Mouse (Mus musculus) kidney, adult 2 months (tissue): Measurements from ENCODE around the gene St6gal1. TPM values are rescaled to one million over a fixed set of nuclear protein-coding genes. Genes with fewer than 3 reads are reported as not detected.

Source experiments
- DNase-seq: peaks from one replicate; pipeline ENCODE4 v3.0.0; 2021
- H3K27ac ChIP-seq: fragments of 200-500 bp; 2 replicates; pipeline ENCODE4 v1.5.1; 2012; ENCODE audit warnings: low read depth, low read length, control low read depth, inconsistent platforms; ENCODE audit not compliant: insufficient read depth
- H3K27me3 ChIP-seq: fragments of 200-500 bp; replicated peaks from 2 replicates; pipeline ENCODE4 v1.6.1; 2012; ENCODE audit warnings: mild to moderate bottlenecking, moderate library complexity, low read length, inconsistent platforms; ENCODE audit not compliant: control insufficient read depth, insufficient read depth
- H3K36me3 ChIP-seq: fragments of 200-500 bp; 2 replicates; pipeline ENCODE4 v1.6.1; 2012; ENCODE audit warnings: mild to moderate bottlenecking, moderate library complexity, low read length, inconsistent platforms; ENCODE audit not compliant: control insufficient read depth, insufficient read depth
- H3K4me1 ChIP-seq: fragments of 200-500 bp; 2 replicates; pipeline ENCODE4 v1.6.1; 2011; ENCODE audit warnings: low read length; ENCODE audit not compliant: control insufficient read depth, insufficient read depth
- H3K4me3 ChIP-seq: fragments of 200-500 bp; 2 replicates; pipeline ENCODE4 v1.5.1; 2011; ENCODE audit warnings: mild to moderate bottlenecking, low read depth, low read length, control low read depth; ENCODE audit not compliant: insufficient read depth
- CTCF ChIP-seq: fragments of 200-500 bp; conservative IDR thresholded peaks from 2 replicates; pipeline ENCODE4 v1.5.1; 2011; ENCODE audit warnings: low read depth, mild to moderate bottlenecking, control low read depth, low read length, moderate library complexity, mixed read lengths; ENCODE audit not compliant: insufficient read depth, insufficient read length
- POLR2A ChIP-seq: fragments of 200-500 bp; IDR thresholded peaks from one replicate; pipeline ENCODE4 v1.6.1; 2011; ENCODE audit warnings: low read depth, low read length, control low read depth
- WGBS: fragments of 180-500 bp; shearing (Covaris S2); methylation state at CpG from one replicate; pipeline ENCODE4 v1.1.7; 2018; 5-methylcytosine and 5-hydroxymethylcytosine counted together
- polyA plus RNA-seq: library from polyadenylated mRNA; depleted of rRNA; stranded (reverse); fragments of >200 nt; gene quantifications from 2 replicates; pipeline ENCODE4 v1.2.3, GENCODE M21; 2012

St6gal1 gene
- polyA plus RNA-seq, 1 experiment: 10.1 TPM

DNA sequence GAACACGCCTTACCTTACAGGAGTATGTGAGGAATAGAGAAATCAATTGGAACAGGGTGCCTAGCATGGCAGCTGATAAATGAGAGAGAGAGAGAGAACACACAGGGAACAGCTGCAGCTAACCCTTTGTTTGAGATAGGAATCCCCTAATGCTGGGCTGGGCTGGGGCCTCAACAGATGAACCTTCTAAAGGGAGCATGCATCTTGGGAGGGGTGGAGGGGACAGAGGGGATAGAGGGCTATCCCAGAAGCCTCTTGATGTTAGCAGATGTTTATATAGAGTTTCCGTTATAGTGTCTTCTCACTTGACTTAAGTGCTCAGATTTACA is 26.9 kb downstream of the St6gal1 start:
- H3K27me3 ChIP-seq: no peaks in the 10 kb centered on the region
- H3K4me3 ChIP-seq: no peak overlapping the region
- no peaks in the 10 kb centered on the region for H3K4me1 ChIP-seq
- TF ChIP-seq POLR2A (no peak), CTCF (no peak)
- 93% methylated on average over 2 of the region's 2 CpGs for WGBS
- no peaks in the 10 kb centered on the region for H3K36me3 ChIP-seq
- H3K27ac ChIP-seq: no peak overlapping the region
- no peak for DNase-seq

DNA sequence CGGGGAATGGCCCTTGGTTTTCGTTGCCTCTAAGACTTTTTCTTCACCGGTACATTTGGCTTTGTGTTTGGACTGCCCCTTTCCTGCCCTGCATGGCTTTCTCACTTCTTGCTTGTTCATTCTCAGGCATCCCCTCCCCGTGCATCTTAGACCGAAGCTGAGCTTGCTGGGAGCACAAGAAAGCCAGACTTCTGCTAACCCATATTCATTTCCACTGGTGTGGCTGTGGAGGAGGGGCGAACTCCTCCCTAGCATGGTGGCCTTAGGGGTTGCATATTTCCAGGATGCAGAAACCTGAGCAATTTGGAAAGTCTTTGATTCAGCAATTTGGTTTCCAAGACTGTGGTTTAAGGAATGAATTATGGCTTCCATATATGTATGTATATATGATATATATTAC is 29.1 kb downstream of the St6gal1 start:
- Histone ChIP-seq H3K36me3 (no peaks in the 10 kb centered on the region), H3K4me3 (no peak overlapping the region), H3K27me3 (no peaks in the 10 kb centered on the region), H3K27ac (no peak overlapping the region), H3K4me1 (no peaks in the 10 kb centered on the region)
- WGBS: 56% methylated on average over 6 of the region's 6 CpGs
- TF ChIP-seq CTCF: no peak
- TF ChIP-seq POLR2A: no peak
- no peak for DNase-seq

DNA sequence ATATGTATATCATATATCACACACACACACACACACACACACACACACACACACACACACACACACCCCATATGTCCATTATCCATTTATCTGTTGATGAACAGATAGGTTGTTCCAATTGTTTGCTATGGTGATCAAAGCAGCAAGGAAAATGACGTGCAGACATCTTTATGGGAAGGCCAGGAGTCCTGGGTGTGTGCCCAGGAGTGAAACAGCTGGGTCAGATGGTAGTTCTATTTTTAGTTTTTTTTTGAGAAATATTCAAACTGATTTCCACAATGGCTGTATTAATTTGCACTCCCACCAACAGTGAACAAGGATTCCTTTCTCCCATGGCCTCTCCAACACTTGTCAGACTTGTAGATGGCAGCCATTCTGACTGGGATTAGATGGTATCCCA is 29.5 kb downstream of the St6gal1 start:
- Histone ChIP-seq H3K27ac (no peak overlapping the region), H3K36me3 (no peaks in the 10 kb centered on the region), H3K4me3 (no peak overlapping the region), H3K27me3 (no peaks in the 10 kb centered on the region), H3K4me1 (no peaks in the 10 kb centered on the region)
- TF ChIP-seq POLR2A: no peak
- TF ChIP-seq CTCF: no peak
- DNase-seq: no peak
- WGBS: 60% methylated on average over 1 of the region's 1 CpGs

DNA sequence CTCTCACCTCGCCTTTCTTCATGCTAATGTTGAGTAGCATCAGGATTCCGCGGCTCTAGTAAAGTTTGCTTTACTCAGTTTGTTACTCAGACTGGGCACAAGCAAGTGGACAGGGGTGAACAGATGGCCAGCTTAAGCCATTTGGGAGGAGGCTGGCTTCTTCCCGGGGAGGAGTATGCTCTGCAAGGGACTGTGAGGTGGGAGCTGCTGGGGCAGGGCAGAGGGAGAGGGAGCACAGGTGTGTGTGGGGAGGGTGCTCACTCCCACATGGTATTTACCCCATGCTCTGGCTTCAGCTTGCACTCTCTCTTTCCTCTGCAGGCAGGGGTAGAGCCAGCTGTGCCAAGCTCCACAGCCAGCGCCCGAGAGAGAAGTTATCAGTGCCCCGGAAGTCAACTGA is 32.1 kb downstream of the St6gal1 start:
- 63% methylated on average over 7 of the region's 7 CpGs for WGBS
- Histone ChIP-seq H3K27me3 (no peaks in the 10 kb centered on the region), H3K27ac (no peak overlapping the region), H3K4me3 (no peak overlapping the region), H3K4me1 (no peaks in the 10 kb centered on the region), H3K36me3 (no peaks in the 10 kb centered on the region)
- no peak for TF ChIP-seq CTCF
- TF ChIP-seq POLR2A: no peak
- DNase-seq: no peak

DNA sequence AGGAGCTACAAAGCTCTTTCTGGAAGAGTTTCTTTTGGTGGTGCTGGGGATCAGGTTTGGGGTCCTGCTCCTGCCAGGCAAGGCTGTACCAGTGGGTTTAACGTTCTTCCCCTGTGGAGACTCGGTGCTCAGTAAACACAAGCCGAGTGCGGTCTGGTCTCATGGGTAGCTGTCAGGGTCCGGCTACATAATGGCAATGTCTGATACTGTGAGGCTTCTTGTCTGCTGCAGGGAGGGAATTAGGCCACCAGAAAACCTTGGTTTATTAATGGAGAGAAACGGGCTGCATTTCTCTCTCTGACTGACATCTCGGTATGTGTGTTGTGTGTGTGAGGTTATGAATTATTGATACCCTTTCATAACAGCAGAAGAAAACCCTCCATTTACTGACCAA is 33.9 kb downstream of the St6gal1 start:
- no peak for TF ChIP-seq CTCF
- TF ChIP-seq POLR2A: no peak
- Histone ChIP-seq H3K4me3 (no peak overlapping the region), H3K4me1 (no peaks in the 10 kb centered on the region), H3K27ac (no peak overlapping the region), H3K36me3 (no peaks in the 10 kb centered on the region), H3K27me3 (no peaks in the 10 kb centered on the region)
- WGBS: 78% methylated on average over 7 of the region's 7 CpGs
- no peak for DNase-seq

DNA sequence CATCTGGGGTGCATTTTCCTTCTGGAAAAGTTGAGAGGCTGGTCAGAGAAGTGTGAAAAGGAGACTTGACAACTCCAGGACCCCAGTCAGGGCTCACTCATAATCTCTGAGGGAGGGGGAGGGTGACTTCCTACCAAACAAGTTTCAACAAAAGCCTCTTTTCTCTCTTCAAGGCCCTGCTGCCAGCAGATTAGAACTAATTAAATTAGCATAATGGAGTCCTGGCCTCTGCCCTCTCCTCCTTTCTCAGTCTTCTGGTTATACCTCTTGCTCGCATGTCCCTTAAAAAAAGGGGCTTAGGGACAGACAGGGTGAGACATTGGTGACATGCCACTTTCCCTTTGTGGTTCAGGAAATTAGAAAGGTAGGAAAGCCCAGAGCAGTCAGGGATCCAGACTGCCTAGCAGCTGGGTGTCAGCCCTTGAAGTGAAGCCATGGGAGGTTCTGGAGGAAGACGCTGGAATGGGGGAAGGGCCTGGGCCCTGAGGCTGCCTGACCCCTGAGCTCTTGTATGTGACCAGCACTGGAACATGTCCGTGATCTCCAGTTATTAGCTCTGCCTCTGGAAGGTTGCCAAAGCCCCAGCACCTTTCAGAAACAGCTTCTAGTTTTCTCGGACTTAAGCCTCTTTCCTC is 34.4 kb downstream of the St6gal1 start:
- Histone ChIP-seq H3K4me1 (no peaks in the 10 kb centered on the region), H3K27me3 (no peaks in the 10 kb centered on the region), H3K27ac (0 out of 2 replicates have a peak overlapping the region, but pooled peaks have one; percentile 30), H3K36me3 (no peaks in the 10 kb centered on the region), H3K4me3 (no peak overlapping the region)
- 25% methylated on average over 4 of the region's 4 CpGs for WGBS
- DNase-seq: no peak
- TF ChIP-seq CTCF (no peak), POLR2A (no peak)

DNA sequence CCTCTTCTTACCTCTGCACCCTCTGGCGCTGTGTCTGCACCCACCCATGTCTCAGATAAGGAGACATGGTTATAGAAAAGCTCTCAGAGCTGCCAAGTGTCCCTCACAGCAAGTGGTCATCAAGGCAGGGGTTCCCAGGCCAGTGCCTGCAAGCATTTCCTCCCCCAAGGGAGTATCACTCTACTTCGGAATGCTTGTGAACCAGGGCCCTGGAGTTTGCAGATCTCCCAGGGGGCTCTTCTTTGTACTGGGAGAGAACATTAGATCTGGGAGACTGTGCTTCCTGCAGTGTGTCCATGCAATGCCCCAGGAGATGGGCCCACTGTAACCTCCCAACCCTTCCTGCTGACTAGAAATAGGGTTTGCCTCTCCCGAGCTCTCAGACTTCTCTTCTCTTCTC is 35.0 kb downstream of the St6gal1 start:
- Histone ChIP-seq H3K4me1 (no peaks in the 10 kb centered on the region), H3K27ac (no peak overlapping the region), H3K27me3 (no peaks in the 10 kb centered on the region), H3K4me3 (no peak overlapping the region), H3K36me3 (no peaks in the 10 kb centered on the region)
- no peak for DNase-seq
- no peak for TF ChIP-seq POLR2A
- TF ChIP-seq CTCF: no peak
- 65% methylated on average over 3 of the region's 3 CpGs for WGBS
